Mouse (Mus musculus) inflammation-experienced regulatory T-cells, adult 6 months (primary cell): Measurements from ENCODE around the gene Ogfod3. TPM values are rescaled to one million over a fixed set of nuclear protein-coding genes. Genes with fewer than 3 reads are reported as not detected.

Source experiments
- ATAC-seq: one replicate; pipeline ENCODE4 v1.8.0; 2017
- polyA plus RNA-seq, 3 experiments: library from polyadenylated mRNA; unstranded; fragments of 100-300 nt; shearing (Covaris generic); gene quantifications; one replicate each; pipeline ENCODE4 v1.2.1; 2017

Gene Ogfod3
- polyA plus RNA-seq, 3 experiments from 2014 or later: 3.2 to 7.3 (median 5.3) TPM

- no peak for ATAC-seq
Observed at GRCm38 (mm10) chr11:121198622-121199021, 5.9 kb downstream of the Ogfod3 start.

GRCm38 (mm10) chr11:121193415-121193814 is 11.1 kb downstream of the Ogfod3 start:
- no peak for ATAC-seq

DNA sequence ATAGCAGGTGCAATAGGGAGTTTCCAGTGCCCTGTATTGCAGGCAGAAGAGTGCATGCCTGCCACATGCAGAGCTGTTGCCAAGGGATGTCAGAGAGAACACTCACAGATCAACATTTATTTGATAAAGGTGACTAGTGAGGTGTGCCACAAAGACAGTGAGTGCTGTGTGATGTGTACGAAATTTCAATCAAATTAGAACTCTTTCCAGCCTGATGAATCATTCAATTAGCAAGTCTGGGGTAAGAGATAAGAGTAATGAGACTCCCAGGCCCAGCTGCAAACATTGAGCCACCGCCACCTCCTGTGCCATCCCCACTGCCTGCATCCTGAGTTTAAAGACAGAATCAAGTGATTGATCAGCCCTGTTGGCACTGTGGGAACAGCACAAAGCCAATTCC is 11.8 kb downstream of the Ogfod3 start:
- ATAC-seq: no peak

- ATAC-seq: no peak
Observed at GRCm38 (mm10) chr11:121189681-121190080, 14.8 kb downstream of the Ogfod3 start.

- ATAC-seq: no peak
Observed at GRCm38 (mm10) chr11:121176285-121177270, 27.9 kb downstream of the Ogfod3 start.

DNA sequence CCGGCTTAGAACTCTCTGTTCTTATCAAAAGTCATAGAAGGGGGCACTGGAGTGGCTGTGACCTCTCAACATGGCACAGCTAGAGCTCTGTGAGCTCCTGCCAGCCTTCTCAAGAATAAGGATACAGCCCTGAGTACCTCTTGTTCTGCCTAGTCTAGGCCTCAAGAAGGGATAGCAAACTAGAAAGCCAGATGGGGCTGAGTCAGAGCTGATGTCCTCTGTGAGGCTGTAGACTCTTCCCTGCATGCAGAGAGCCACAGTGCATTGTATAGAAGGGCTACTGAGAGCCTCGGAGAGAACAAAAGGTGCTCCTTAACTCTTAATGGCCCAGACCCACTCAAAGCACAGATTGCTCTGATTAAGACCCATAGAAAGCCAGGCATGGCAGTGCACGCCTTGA is 30.3 kb downstream of the Ogfod3 start:
- no peak for ATAC-seq

- no peak for ATAC-seq
Observed at GRCm38 (mm10) chr11:121173203-121173602, 31.3 kb downstream of the Ogfod3 start.

DNA sequence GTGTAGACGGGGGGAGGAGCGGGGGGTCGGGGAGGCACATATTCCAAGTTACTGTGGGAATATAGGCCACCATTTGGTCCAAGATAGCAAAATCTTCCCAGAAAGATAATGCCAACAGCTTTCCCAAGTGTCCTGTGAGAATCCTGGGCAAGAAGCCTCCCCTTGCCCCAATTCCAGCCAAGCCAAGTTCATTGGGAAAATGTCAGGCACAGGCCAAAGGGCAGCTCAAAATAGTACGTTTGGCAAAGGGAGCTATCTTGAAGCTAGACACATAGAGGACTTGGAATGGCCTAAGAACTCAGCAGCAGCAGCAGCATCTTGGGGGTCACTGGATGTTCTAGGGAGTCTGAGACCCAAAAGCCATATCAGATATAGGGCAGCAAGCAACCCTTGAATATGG is 40.8 kb downstream of the Ogfod3 start:
- ATAC-seq: no peak

GRCm38 (mm10) chr11:121160636-121161346 is 43.7 kb downstream of the Ogfod3 start:
- ATAC-seq: no peak

- ATAC-seq: no peak
Observed at GRCm38 (mm10) chr11:121159971-121160370, 44.5 kb downstream of the Ogfod3 start, which contains the start of gene Uts2r. Uts2r (plus strand) TSS chr11:121160271.

- ATAC-seq: no peak
Observed at GRCm38 (mm10) chr11:121156411-121156891, 48.1 kb downstream of the Ogfod3 start.

- no peak for ATAC-seq
Observed at GRCm38 (mm10) chr11:121154203-121154602, 50.3 kb downstream of the Ogfod3 start.

DNA sequence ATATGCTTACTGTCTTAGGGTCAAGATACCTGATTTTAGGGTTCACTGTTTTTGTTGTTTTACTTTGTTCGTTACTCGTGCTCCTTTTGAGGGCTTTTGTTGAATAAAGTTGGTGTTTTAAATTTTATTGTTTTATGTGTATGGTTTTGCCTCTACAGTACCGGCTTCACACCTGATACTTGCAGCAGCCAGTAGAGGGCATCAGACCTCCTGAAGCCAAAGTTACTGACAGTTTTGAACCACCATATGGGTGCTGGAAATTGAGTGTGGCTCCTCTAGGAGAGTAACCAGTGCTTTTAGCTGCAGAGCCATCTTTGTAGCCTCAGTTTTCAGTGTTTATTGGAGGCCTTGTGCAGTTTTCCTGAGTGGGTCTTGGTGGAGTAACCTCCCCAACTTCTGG is 56.3 kb downstream of the Ogfod3 start:
- ATAC-seq: no peak

DNA sequence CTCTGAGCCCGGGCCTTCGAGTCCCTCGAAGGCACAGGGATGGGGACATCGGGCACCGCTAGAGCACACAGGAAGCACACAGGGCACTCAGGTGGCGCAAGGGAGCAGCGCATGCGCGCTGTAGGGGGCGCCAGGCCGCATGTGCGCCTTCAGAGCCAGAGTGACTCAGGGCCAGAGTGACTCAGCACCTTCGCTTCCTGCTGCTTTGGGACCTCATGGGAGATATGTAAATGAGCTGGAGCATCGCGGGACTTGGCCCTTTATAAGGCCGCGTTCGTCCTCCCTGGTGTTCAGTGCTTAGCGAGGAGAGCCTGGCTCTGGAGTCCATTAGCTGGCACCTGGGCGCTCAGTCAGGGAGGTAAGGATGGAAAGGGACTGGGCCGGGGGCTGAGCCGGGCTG is 58.6 kb downstream of the Ogfod3 start, which contains the start of gene Tex19.1:
Gene Tex19.1 (plus strand): TSS at position 279 of the 400 bp plus-strand sequence.
- ATAC-seq: no peak

- no peak for ATAC-seq
Observed at GRCm38 (mm10) chr11:121143325-121144015, 61.0 kb downstream of the Ogfod3 start.

- ATAC-seq: no peak
Observed at GRCm38 (mm10) chr11:121138732-121139131, 65.8 kb downstream of the Ogfod3 start.

GRCm38 (mm10) chr11:121137682-121138081 is 66.8 kb downstream of the Ogfod3 start:
- ATAC-seq: no peak

DNA sequence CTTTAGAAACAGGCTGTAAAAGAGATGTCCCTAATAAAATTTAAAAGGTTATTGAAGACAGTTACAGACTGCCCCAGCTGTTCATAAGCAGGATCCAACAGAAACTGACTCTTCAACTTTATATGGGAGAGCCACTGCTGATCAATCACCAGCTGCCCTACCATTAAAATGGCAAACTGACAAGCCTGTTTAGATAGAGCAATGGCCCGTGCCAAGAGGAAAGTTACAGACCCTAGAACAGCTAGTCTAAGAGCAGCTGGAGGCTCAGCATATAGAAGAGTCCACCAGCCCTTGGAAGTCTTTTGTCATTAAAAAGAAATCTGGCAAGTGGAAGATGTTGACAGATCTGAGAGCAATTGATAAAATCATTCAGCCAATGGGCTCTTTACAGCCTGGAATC is 69.9 kb downstream of the Ogfod3 start:
- no peak for ATAC-seq

DNA sequence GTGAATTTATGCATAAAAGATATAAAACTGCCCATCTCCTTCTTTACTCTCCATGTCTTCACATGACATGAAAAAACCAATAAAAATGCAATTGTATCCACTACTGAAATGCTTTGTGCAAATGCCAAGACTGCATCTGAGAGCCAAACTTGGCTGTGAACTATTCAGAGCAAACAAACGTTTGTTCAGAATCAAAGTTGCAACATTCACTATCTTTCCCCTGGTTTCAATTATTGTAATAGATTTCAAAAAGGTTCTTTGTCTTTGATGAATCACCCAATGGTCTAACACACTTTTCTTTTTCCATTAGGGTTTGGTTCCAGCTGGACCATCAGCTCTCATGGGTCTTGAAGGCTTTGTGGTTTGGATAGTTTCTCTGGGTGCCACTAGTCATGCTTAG is 74.9 kb downstream of the Ogfod3 start:
- no peak for ATAC-seq
